Mouse (Mus musculus): ENCODE results near the gene Agap1. TPM values are rescaled to one million over a fixed set of nuclear protein-coding genes. Genes with fewer than 3 reads are reported as not detected.

The Agap1 gene
- polyA plus RNA-seq, 1 experiment = 4.3 TPM

GRCm38 (mm10) chr1:89816487-89817206 lies 362.0 kb downstream of the Agap1 start:
- H3K36me3 ChIP-seq (ENCODE audit: control insufficient read depth, insufficient read depth, low read length) = no peaks in the 10 kb centered on the region
- H3K27ac ChIP-seq (ENCODE audit: control insufficient read depth, insufficient read depth, low read length) = no peak overlapping the region
- no peak for TF ChIP-seq POLR2A (IDR thresholded peaks at IDR 0.05; ENCODE audit: control insufficient read depth, extremely low read depth, insufficient read depth, low read length, poor library complexity)
- no peak for TF ChIP-seq CTCF (IDR thresholded peaks at IDR 0.05; ENCODE audit: borderline replicate concordance, control insufficient read depth, extremely low read depth, insufficient read depth, low read length, poor library complexity)
- no peaks in the 10 kb centered on the region for H3K4me1 ChIP-seq (replicated peaks; ENCODE audit: control insufficient read depth, insufficient read depth, low read length)
- WGBS = 96% methylated on average over 14 of the region's 14 CpGs
- no peaks in the 10 kb centered on the region for H3K27me3 ChIP-seq (ENCODE audit: control insufficient read depth, insufficient read depth, low read length)
- DNase-seq = no peak
- H3K4me3 ChIP-seq (ENCODE audit: control insufficient read depth, insufficient read depth, low read length) = no peak overlapping the region

- H3K4me3 ChIP-seq (ENCODE audit: control insufficient read depth, insufficient read depth, low read length) = no peak overlapping the region
- H3K27ac ChIP-seq (ENCODE audit: control insufficient read depth, insufficient read depth, low read length) = no peak overlapping the region
- H3K27me3 ChIP-seq (ENCODE audit: control insufficient read depth, insufficient read depth, low read length) = no peaks in the 10 kb centered on the region
- no peaks in the 10 kb centered on the region for H3K4me1 ChIP-seq (replicated peaks; ENCODE audit: control insufficient read depth, insufficient read depth, low read length)
- no peak for DNase-seq
- 96% methylated on average over 4 of the region's 4 CpGs for WGBS
- H3K36me3 ChIP-seq (ENCODE audit: control insufficient read depth, insufficient read depth, low read length) = no peaks in the 10 kb centered on the region
- TF ChIP-seq POLR2A (IDR thresholded peaks at IDR 0.05; ENCODE audit: control insufficient read depth, extremely low read depth, insufficient read depth, low read length, poor library complexity) (no peak), CTCF (IDR thresholded peaks at IDR 0.05; ENCODE audit: borderline replicate concordance, control insufficient read depth, extremely low read depth, insufficient read depth, low read length, poor library complexity) (no peak)
Observed at GRCm38 (mm10) chr1:89821822-89822221, 367.2 kb downstream of the Agap1 start.

- Histone ChIP-seq H3K4me1 (replicated peaks; ENCODE audit: control insufficient read depth, insufficient read depth, low read length) (no peaks in the 10 kb centered on the region), H3K27ac (ENCODE audit: control insufficient read depth, insufficient read depth, low read length) (no peak overlapping the region), H3K36me3 (ENCODE audit: control insufficient read depth, insufficient read depth, low read length) (no peaks in the 10 kb centered on the region), H3K27me3 (ENCODE audit: control insufficient read depth, insufficient read depth, low read length) (no peaks in the 10 kb centered on the region), H3K4me3 (ENCODE audit: control insufficient read depth, insufficient read depth, low read length) (no peak overlapping the region)
- TF ChIP-seq POLR2A (IDR thresholded peaks at IDR 0.05; ENCODE audit: control insufficient read depth, extremely low read depth, insufficient read depth, low read length, poor library complexity) (no peak), CTCF (IDR thresholded peaks at IDR 0.05; ENCODE audit: borderline replicate concordance, control insufficient read depth, extremely low read depth, insufficient read depth, low read length, poor library complexity) (no peak)
- 91% methylated on average over 3 of the region's 3 CpGs for WGBS
- DNase-seq = no peak
Observed at GRCm38 (mm10) chr1:89822431-89822830, 367.8 kb downstream of the Agap1 start.

GRCm38 (mm10) chr1:89823036-89823435 lies 368.4 kb downstream of the Agap1 start:
- no peak for DNase-seq
- Histone ChIP-seq H3K4me1 (replicated peaks; ENCODE audit: control insufficient read depth, insufficient read depth, low read length) (no peaks in the 10 kb centered on the region), H3K27ac (ENCODE audit: control insufficient read depth, insufficient read depth, low read length) (no peak overlapping the region), H3K36me3 (ENCODE audit: control insufficient read depth, insufficient read depth, low read length) (no peaks in the 10 kb centered on the region), H3K4me3 (ENCODE audit: control insufficient read depth, insufficient read depth, low read length) (no peak overlapping the region), H3K27me3 (ENCODE audit: control insufficient read depth, insufficient read depth, low read length) (no peaks in the 10 kb centered on the region)
- WGBS = 96% methylated on average over 7 of the region's 7 CpGs
- TF ChIP-seq CTCF (IDR thresholded peaks at IDR 0.05; ENCODE audit: borderline replicate concordance, control insufficient read depth, extremely low read depth, insufficient read depth, low read length, poor library complexity) (no peak), POLR2A (IDR thresholded peaks at IDR 0.05; ENCODE audit: control insufficient read depth, extremely low read depth, insufficient read depth, low read length, poor library complexity) (no peak)

- no peak overlapping the region for H3K4me3 ChIP-seq (ENCODE audit: control insufficient read depth, insufficient read depth, low read length)
- H3K36me3 ChIP-seq (ENCODE audit: control insufficient read depth, insufficient read depth, low read length) = no peaks in the 10 kb centered on the region
- no peak for TF ChIP-seq CTCF (IDR thresholded peaks at IDR 0.05; ENCODE audit: borderline replicate concordance, control insufficient read depth, extremely low read depth, insufficient read depth, low read length, poor library complexity)
- no peak for TF ChIP-seq POLR2A (IDR thresholded peaks at IDR 0.05; ENCODE audit: control insufficient read depth, extremely low read depth, insufficient read depth, low read length, poor library complexity)
- H3K4me1 ChIP-seq (replicated peaks; ENCODE audit: control insufficient read depth, insufficient read depth, low read length) = no peaks in the 10 kb centered on the region
- H3K27me3 ChIP-seq (ENCODE audit: control insufficient read depth, insufficient read depth, low read length) = no peaks in the 10 kb centered on the region
- H3K27ac ChIP-seq (ENCODE audit: control insufficient read depth, insufficient read depth, low read length) = no peak overlapping the region
- no peak for DNase-seq
- 83% methylated on average over 3 of the region's 3 CpGs for WGBS
Observed at GRCm38 (mm10) chr1:89827051-89827450, 372.4 kb downstream of the Agap1 start.

GRCm38 (mm10) chr1:89831095-89831494 lies 376.5 kb downstream of the Agap1 start:
- TF ChIP-seq CTCF (IDR thresholded peaks at IDR 0.05; ENCODE audit: borderline replicate concordance, control insufficient read depth, extremely low read depth, insufficient read depth, low read length, poor library complexity) (no peak), POLR2A (IDR thresholded peaks at IDR 0.05; ENCODE audit: control insufficient read depth, extremely low read depth, insufficient read depth, low read length, poor library complexity) (no peak)
- WGBS = 86% methylated on average over 1 of the region's 1 CpGs
- no peak for DNase-seq

More at GRCm38 (mm10) chr1:89831095-89831494, 376.5 kb downstream of the Agap1 start:
- no peaks in the 10 kb centered on the region for H3K27me3 ChIP-seq (ENCODE audit: control insufficient read depth, insufficient read depth, low read length)
- no peak overlapping the region for H3K4me3 ChIP-seq (ENCODE audit: control insufficient read depth, insufficient read depth, low read length)
- no peak overlapping the region for H3K27ac ChIP-seq (ENCODE audit: control insufficient read depth, insufficient read depth, low read length)
- no peaks in the 10 kb centered on the region for H3K4me1 ChIP-seq (replicated peaks; ENCODE audit: control insufficient read depth, insufficient read depth, low read length)
- H3K36me3 ChIP-seq (ENCODE audit: control insufficient read depth, insufficient read depth, low read length) = no peaks in the 10 kb centered on the region

Data from thymus, adult 2 months (tissue).